Mouse (Mus musculus) MEL (cell line): ENCODE measurements around the gene Aasdhppt.

ENCODE experiments used
- CHD2 ChIP-seq: IDR thresholded peaks from 2 replicates; pipeline ENCODE4 v1.6.1; 2011; ENCODE audit warnings: low read length, improper control_type of control experiment
- CTCF ChIP-seq, 3 experiments: IDR thresholded peaks in 2 of 3; conservative IDR thresholded peaks in 1 of 3; 2 replicates each; pipeline ENCODE4 v1.5.1; 2011 to 2012; ENCODE audit warnings: low read length in 3 of 3, low read depth in 2 of 3, mild to moderate bottlenecking in 2 of 3, improper control_type of control experiment in 1 of 3, inconsistent platforms in 1 of 3, mixed read lengths in 1 of 3, moderate library complexity in 1 of 3; ENCODE audit not compliant: control insufficient read depth in 1 of 3, insufficient read depth in 1 of 3, poor library complexity in 1 of 3, severe bottlenecking in 1 of 3
- EP300 ChIP-seq, 2 experiments: IDR thresholded peaks; 2 replicates each; pipeline ENCODE4 v1.6.1; 2011; ENCODE audit warnings: improper control_type of control experiment in 2 of 2, low read length in 2 of 2, low read depth in 1 of 2, mild to moderate bottlenecking in 1 of 2
- GATA1 ChIP-seq: IDR thresholded peaks from 2 replicates; pipeline ENCODE4 v1.6.1; 2011; ENCODE audit warnings: low read depth, low read length, improper control_type of control experiment
- HCFC1 ChIP-seq: IDR thresholded peaks from 2 replicates; pipeline ENCODE4 v1.6.1; 2012; ENCODE audit warnings: low read depth, mild to moderate bottlenecking, inconsistent platforms, low read length, improper control_type of control experiment, moderate library complexity
- MAZ ChIP-seq: IDR thresholded peaks from 2 replicates; pipeline ENCODE4 v1.6.1; 2012; ENCODE audit warnings: low read depth, mild to moderate bottlenecking, inconsistent platforms, low read length, improper control_type of control experiment
- NELFE ChIP-seq: IDR thresholded peaks from 2 replicates; pipeline ENCODE4 v1.6.1; 2011; ENCODE audit warnings: low read depth, low read length, improper control_type of control experiment
- POLR2A ChIP-seq, 2 experiments: IDR thresholded peaks; 2 replicates each; pipeline ENCODE4 v1.6.1; 2011 to 2012; ENCODE audit warnings: low read length in 2 of 2, mild to moderate bottlenecking in 2 of 2, control low read depth in 1 of 2, improper control_type of control experiment in 1 of 2, low read depth in 1 of 2, moderate library complexity in 1 of 2; ENCODE audit not compliant: control insufficient read depth in 1 of 2, insufficient read depth in 1 of 2, poor library complexity in 1 of 2
- RAD21 ChIP-seq: IDR thresholded peaks from 2 replicates; pipeline ENCODE4 v1.6.1; 2011; ENCODE audit warnings: mild to moderate bottlenecking, low read depth, low read length, improper control_type of control experiment
- SIN3A ChIP-seq: IDR thresholded peaks from 2 replicates; pipeline ENCODE4 v1.6.1; 2012; ENCODE audit warnings: low read length, improper control_type of control experiment, inconsistent platforms
- TBP ChIP-seq: IDR thresholded peaks from 2 replicates; pipeline ENCODE4 v1.8.0; 2011; ENCODE audit warnings: low read depth, low read length, improper control_type of control experiment
- USF1 ChIP-seq: IDR thresholded peaks from 2 replicates; pipeline ENCODE4 v1.6.1; 2014; ENCODE audit warnings: low read depth, mild to moderate bottlenecking, inconsistent platforms, low read length, improper control_type of control experiment, moderate library complexity

GRCm38 (mm10) chr9:4313946-4314345 lies 4.7 kb upstream of the Aasdhppt start:
- TF ChIP-seq SIN3A (no peak), CTCF (IDR thresholded peaks at IDR 0.05 in 2 of 3, conservative IDR thresholded peaks at IDR 0.05 in 1 of 3; ENCODE audit: control insufficient read depth in 1 of 3, insufficient read depth in 1 of 3, low read depth in 2 of 3, low read length in 3 of 3, poor library complexity in 1 of 3, severe bottlenecking in 1 of 3) (no peak), USF1 (no peak), MAZ (no peak), EP300 (IDR thresholded peaks at IDR 0.05; ENCODE audit: low read depth in 1 of 2, low read length in 2 of 2) (no peak), RAD21 (no peak), NELFE (no peak), POLR2A (IDR thresholded peaks at IDR 0.05; ENCODE audit: control insufficient read depth in 1 of 2, insufficient read depth in 1 of 2, low read depth in 1 of 2, low read length in 2 of 2, poor library complexity in 1 of 2) (no peak), HCFC1 (no peak), TBP (no peak), GATA1 (no peak), CHD2 (no peak)
